In the genomic region with DNA sequence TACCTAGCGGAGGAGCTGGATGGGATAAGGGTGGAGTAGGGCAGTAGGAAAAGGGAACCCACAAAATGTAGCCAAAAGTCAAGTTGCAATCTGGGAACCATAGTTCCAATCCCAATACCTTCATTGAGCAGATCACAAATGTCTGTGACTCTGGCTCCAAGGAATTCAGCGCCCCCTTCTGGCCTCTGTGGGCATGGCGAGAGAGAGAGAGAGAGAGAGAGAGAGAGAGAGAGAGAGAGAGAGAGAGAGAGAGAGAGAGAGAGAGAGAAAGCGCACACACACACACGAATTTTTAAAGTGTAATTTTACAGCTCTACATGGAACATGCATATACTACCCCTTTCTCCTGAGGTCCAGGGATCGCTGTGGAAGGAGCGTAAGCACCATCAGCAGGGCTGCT, we compare ENCODE assay signal across 10 mouse cellular contexts. TPM values are rescaled to one million over a fixed set of nuclear protein-coding genes. Genes with fewer than 3 reads are reported as not detected.
DNase-seq lines count a peak whose midpoint lies in the region; ATAC-seq and TF ChIP-seq lines count a peak whose summit lies in the region.
"Had no signal": no experiment of that assay in that cellular context is flagged by ENCODE, and none has a peak within 500 bp of the region (broad histone marks: within the 10 kb centered on the region; RNA-seq: fewer than 3 reads in every experiment).

No protein-coding gene starts in this region.

- H3K27me3 ChIP-seq in heart, adult 2 months (ENCODE audit: control insufficient read depth, insufficient read depth, low read length), result no peaks in the 10 kb centered on the region
- H3K27me3 ChIP-seq in intestine, embryonic 15.5 days (replicated peaks), result no peaks in the 10 kb centered on the region
- H3K27me3 ChIP-seq: lung, embryonic 15.5 days had no signal

- no peak for DNase-seq in heart, adult 2 months
- DNase-seq in heart, adult 8-10 months (ENCODE audit: low spot score), result no peak
- peak; percentile 68 for DNase-seq in right cerebral cortex, postnatal 14 days
- DNase-seq in right cerebral cortex, adult 18-20 months, result no peak
- DNase-seq in embryo, embryonic 11 days, result peak; percentile 52
- DNase-seq in naive thymus-derived CD4-positive, alpha-beta T cell, adult 2 months (ENCODE audit: low read depth), result peak; percentile 87
- DNase-seq in cerebellum, adult 8-10 months, result no peak

- H3K9ac ChIP-seq in heart, adult 2 months (ENCODE audit: low read depth, low read length), result no peak overlapping the region
- no peak overlapping the region for H3K9ac ChIP-seq in intestine, embryonic 15.5 days
- H3K9ac ChIP-seq: lung, embryonic 15.5 days had no signal

- H3K9me3 ChIP-seq in intestine, embryonic 15.5 days, result no peaks in the 10 kb centered on the region
- H3K9me3 ChIP-seq: lung, embryonic 15.5 days had no signal

- peak; percentile 19; the same call in 1 of the 2 replicates for TF ChIP-seq CTCF in heart, adult 2 months (IDR thresholded peaks at IDR 0.05)

- no peak for TF ChIP-seq POLR2A in heart, adult 2 months (IDR thresholded peaks at IDR 0.05; ENCODE audit: insufficient read depth, low read depth, low read length)

- TF ChIP-seq EP300 in heart, adult 2 months (IDR thresholded peaks at IDR 0.05; ENCODE audit: insufficient read depth, low read depth, low read length), result no peak

- H3K79me2 ChIP-seq in heart, adult 2 months (replicated peaks; ENCODE audit: control insufficient read depth, insufficient read depth, low read length), result no peaks in the 10 kb centered on the region

- peaks cover 2% of the 10 kb centered on the region for H3K4me1 ChIP-seq in heart, adult 2 months (ENCODE audit: control insufficient read depth, insufficient read depth, low read length)
- H3K4me1 ChIP-seq in intestine, embryonic 15.5 days (replicated peaks), result no peaks in the 10 kb centered on the region
- H3K4me1 ChIP-seq: lung, embryonic 15.5 days had no signal

- no peak overlapping the region for H3K4me3 ChIP-seq in heart, adult 2 months
- H3K4me3 ChIP-seq in intestine, embryonic 15.5 days (replicated peaks), result no peak overlapping the region
- H3K4me3 ChIP-seq: lung, embryonic 15.5 days had no signal

- no peak overlapping the region for H3K4me2 ChIP-seq in intestine, embryonic 15.5 days (replicated peaks)
- H3K4me2 ChIP-seq: lung, embryonic 15.5 days had no signal

- intact Hi-C loops in heart, adult 2 months (cut with DNase I), result no loop called here

- no peaks in the 10 kb centered on the region for H3K36me3 ChIP-seq in heart, adult 2 months (ENCODE audit: control insufficient read depth, insufficient read depth, low read length)
- H3K36me3 ChIP-seq in intestine, embryonic 15.5 days, result no peaks in the 10 kb centered on the region
- H3K36me3 ChIP-seq: lung, embryonic 15.5 days had no signal

- no peak for ATAC-seq in intestine, embryonic 15.5 days

- WGBS in heart, adult 2 months, result 25% methylated on average over 6 of the region's 7 CpGs
- WGBS in intestine, embryonic 15.5 days, result 23% methylated on average over 7 of the region's 7 CpGs

- H3K27ac ChIP-seq in heart, adult 2 months, result no peak overlapping the region
- H3K27ac ChIP-seq in intestine, embryonic 15.5 days, result no peak overlapping the region
- H3K27ac ChIP-seq: lung, embryonic 15.5 days had no signal

RNA-seq across cellular contexts. Expression of a gene that starts 6.8 kb away (rescaled TPM):
- total RNA-seq in heart, adult 2 months (2021), result 1 to 10 TPM in 1 of 2 experiments, under 1 TPM in 1; 0.91 to 1.1 TPM
- 1.2 and 1.9 TPM in 2 replicates for polyA plus RNA-seq in heart, adult 2 months (2012; rRNA removed)
- total RNA-seq in heart, adult 8-10 months (2022), result 1 to 10 TPM in 1 of 4 experiments, under 1 TPM in 3; 0.44 to 1.3 (median 0.69) TPM
- polyA plus RNA-seq in intestine, embryonic 15.5 days (2015; fragmentation: Nextera tagmentation; extraction: Ambion mirVana), result 2.7 and 3.4 TPM in 2 replicates

RNA-seq across cellular contexts. Expression of a gene that starts 14.2 kb away (rescaled TPM):
- total RNA-seq in heart, adult 2 months (2021), result not detected
- polyA plus RNA-seq in heart, adult 2 months (2012; rRNA removed), result not detected in 2 replicates
- not detected for total RNA-seq in heart, adult 8-10 months (2022)
- not detected in 2 replicates for polyA plus RNA-seq in intestine, embryonic 15.5 days (2015; fragmentation: Nextera tagmentation; extraction: Ambion mirVana)
- polyA plus RNA-seq: heart, embryonic 14.5 days; lung, embryonic 15.5 days had no signal

RNA-seq across cellular contexts. Expression of a gene that starts 29.5 kb away (rescaled TPM):
- total RNA-seq in heart, adult 2 months (2021), result not detected
- polyA plus RNA-seq in heart, adult 2 months (2012; rRNA removed), result 0.35 and 0.66 TPM in 2 replicates
- under 1 TPM in 1 of 4 experiments, not detected in 3; 0.50 TPM for total RNA-seq in heart, adult 8-10 months (2022)
- 0.18 and 0.27 TPM in 2 replicates for polyA plus RNA-seq in intestine, embryonic 15.5 days (2015; fragmentation: Nextera tagmentation; extraction: Ambion mirVana)
- polyA plus RNA-seq: heart, embryonic 14.5 days; lung, embryonic 15.5 days had no signal

RNA-seq across cellular contexts. Expression of a gene that starts 36.2 kb away (rescaled TPM):
- 1 to 10 TPM; 5.9 to 6.6 TPM for total RNA-seq in heart, adult 2 months (2021)
- 19.2 and 21.4 TPM in 2 replicates for polyA plus RNA-seq in heart, adult 2 months (2012; rRNA removed)
- total RNA-seq in heart, adult 8-10 months (2022), result 1 to 10 TPM; 5.9 to 8.3 (median 8.0) TPM
- 19.6 and 21.8 TPM in 2 replicates for polyA plus RNA-seq in intestine, embryonic 15.5 days (2015; fragmentation: Nextera tagmentation; extraction: Ambion mirVana)

RNA-seq across cellular contexts. Expression of a gene that starts 46.8 kb away (rescaled TPM):
- total RNA-seq in heart, adult 2 months (2021), result 1 to 10 TPM; 1.9 to 2.7 TPM
- polyA plus RNA-seq in heart, adult 2 months (2012; rRNA removed), result 3.4 and 3.8 TPM in 2 replicates
- 1 to 10 TPM; 1.1 to 2.8 (median 2.1) TPM for total RNA-seq in heart, adult 8-10 months (2022)
- 6.0 and 7.5 TPM in 2 replicates for polyA plus RNA-seq in intestine, embryonic 15.5 days (2015; fragmentation: Nextera tagmentation; extraction: Ambion mirVana)

Comparison
In these comparisons a context has a peak if more than half of its experiments do, and no peak if none do; other contexts are left out.
1. DNase-seq: peak in right cerebral cortex, postnatal 14 days (single experiment), embryo, embryonic 11 days (single experiment) and naive thymus-derived CD4-positive, alpha-beta T cell, adult 2 months (single experiment); none in heart, adult 2 months (0 of 2), heart, adult 8-10 months (single experiment), right cerebral cortex, adult 18-20 months (single experiment) and cerebellum, adult 8-10 months (single experiment).